Comparison of ENCODE assay signal across 27 mouse cellular contexts in the genomic region with DNA sequence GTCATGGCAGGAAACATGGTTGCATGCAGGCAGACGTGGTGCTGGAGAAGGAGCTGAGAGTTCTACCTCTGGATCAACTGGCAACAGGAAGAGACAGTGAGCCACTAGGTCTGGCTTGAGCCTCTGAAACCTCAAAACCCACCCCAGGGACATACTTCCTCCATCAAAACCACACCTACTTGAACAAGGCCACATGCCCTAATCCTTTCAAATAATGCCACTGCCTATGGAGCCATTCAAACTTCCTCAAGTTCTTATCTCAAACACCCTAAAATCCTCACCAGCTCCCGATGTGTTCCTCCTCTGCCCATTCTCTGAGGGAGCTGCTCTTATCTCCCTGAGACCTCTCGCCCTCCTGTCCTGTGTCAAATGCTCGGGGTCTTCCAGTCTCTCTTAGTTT. TPM values are rescaled to one million over a fixed set of nuclear protein-coding genes. Genes with fewer than 3 reads are reported as not detected.
"Had no signal": no experiment of that assay in that cellular context is flagged by ENCODE, and none has a peak within 500 bp of the region (broad histone marks: within the 10 kb centered on the region; RNA-seq: fewer than 3 reads in every experiment).

No protein-coding gene starts in this region.

- H3K4me1 ChIP-seq: heart, embryonic 13.5 days; heart, embryonic 15.5 days; hindbrain, embryonic 10.5 days; hindbrain, embryonic 12.5 days; intestine, embryonic 15.5 days; limb, embryonic 10.5 days; limb, embryonic 12.5 days; liver, embryonic 12.5 days had no signal

- H3K27ac ChIP-seq: gastrocnemius, adult 2 months; heart, adult 2 months; heart, embryonic 13.5 days; heart, embryonic 15.5 days; hindbrain, embryonic 10.5 days; hindbrain, embryonic 12.5 days; hindbrain, embryonic 14.5 days; intestine, embryonic 15.5 days; layer of hippocampus, adult 2 months; left cerebral cortex, adult 2 months; limb, embryonic 10.5 days; limb, embryonic 12.5 days; liver, embryonic 12.5 days; liver, embryonic 14.5 days had no signal

- DNase-seq: gastrocnemius, adult 2 months; gastrocnemius, postnatal 10 days; gastrocnemius, postnatal 25 days; heart, adult 2 months; kidney, adult 18-20 months had no signal

- H3K4me3 ChIP-seq: gastrocnemius, adult 2 months; heart, adult 2 months; heart, embryonic 13.5 days; heart, embryonic 15.5 days; hindbrain, embryonic 10.5 days; hindbrain, embryonic 12.5 days; intestine, embryonic 15.5 days; layer of hippocampus, adult 2 months; left cerebral cortex, adult 2 months; limb, embryonic 10.5 days; limb, embryonic 12.5 days; liver, embryonic 12.5 days had no signal

RNA-seq across cellular contexts. Expression of gene Rdh8, which starts 23.9 kb away (rescaled TPM):
- polyA plus RNA-seq: frontal cortex, adult 2 months; heart, adult 2 months; heart, embryonic 11.5 days; heart, embryonic 13.5 days; heart, embryonic 15.5 days; heart, postnatal 0 days; hindbrain, embryonic 10.5 days; hindbrain, embryonic 12.5 days; hindbrain, embryonic 14.5 days; hindbrain, embryonic 16.5 days; inflammation-experienced regulatory T-cells, adult 6 months; intestine, embryonic 15.5 days; intestine, postnatal 0 days; kidney, embryonic 14.5 days; kidney, embryonic 16.5 days; limb, embryonic 10.5 days; limb, embryonic 12.5 days; limb, embryonic 14.5 days; liver, adult 2 months; liver, embryonic 12.5 days; liver, embryonic 14.5 days had no signal

RNA-seq across cellular contexts. Expression of gene Col5a3, which starts 27.3 kb away (rescaled TPM):
- polyA plus RNA-seq: heart, embryonic 11.5 days; inflammation-experienced regulatory T-cells, adult 6 months had no signal
